Mouse (Mus musculus) myocyte (in vitro differentiated cells): ENCODE results near the gene Mob2.

ENCODE experiments used
- E2F4 ChIP-seq: IDR thresholded peaks from one replicate; pipeline ENCODE4 v1.6.1; 2011; ENCODE audit warnings: mild to moderate bottlenecking, control low read depth, moderate library complexity; ENCODE audit not compliant: insufficient read depth
- MYOG ChIP-seq, 3 experiments: IDR thresholded peaks; one replicate each; pipeline ENCODE4 v1.6.1; 2011; ENCODE audit warnings: control low read depth in 2 of 3, low read depth in 2 of 3, mild to moderate bottlenecking in 2 of 3; ENCODE audit not compliant: insufficient read length in 2 of 3, control insufficient read depth in 1 of 3, insufficient read depth in 1 of 3
- POLR2A ChIP-seq: IDR thresholded peaks from one replicate; pipeline ENCODE4 v1.6.1; 2011; ENCODE audit warnings: low read depth, mild to moderate bottlenecking, control low read depth, moderate library complexity; ENCODE audit not compliant: insufficient read length
- TCF12 ChIP-seq: IDR thresholded peaks from one replicate; pipeline ENCODE4 v1.6.1; 2011; ENCODE audit warnings: mild to moderate bottlenecking, control low read depth; ENCODE audit not compliant: poor library complexity, insufficient read depth, severe bottlenecking

GRCm38 (mm10) chr7:142077138-142077537 lies 16.3 kb upstream of the Mob2 start:
- no peak for TF ChIP-seq POLR2A
- TF ChIP-seq MYOG (IDR thresholded peaks at IDR 0.05; ENCODE audit: control insufficient read depth in 1 of 3, insufficient read depth in 1 of 3, insufficient read length in 2 of 3, low read depth in 2 of 3): no peak
- no peak for TF ChIP-seq E2F4
- TF ChIP-seq TCF12: no peak
